Mouse (Mus musculus): ENCODE measurements around the gene Enthd1. TPM values are rescaled to one million over a fixed set of nuclear protein-coding genes. Genes with fewer than 3 reads are reported as not detected.

The Enthd1 gene
- polyA plus RNA-seq, 1 experiment from 2014 or later: not detected

GRCm38 (mm10) chr15:80577166-80577960, 12.4 kb upstream of the Enthd1 start:
- no peaks in the 10 kb centered on the region for H3K36me3 ChIP-seq (ENCODE audit: control insufficient read depth, insufficient read depth, low read length)
- 0 out of 2 replicates have a peak, but pooled peaks cover 3% of the 10 kb centered on the region for H3K27me3 ChIP-seq (replicated peaks; ENCODE audit: control insufficient read depth, insufficient read depth, low read length)
- no peak overlapping the region for H3K9ac ChIP-seq (ENCODE audit: low read depth, low read length)
- WGBS: 9% methylated on average over 22 of the region's 22 CpGs
- H3K4me3 ChIP-seq (ENCODE audit: low read length): no peak overlapping the region
- H3K4me1 ChIP-seq (ENCODE audit: control insufficient read depth, insufficient read depth, low read depth, low read length): peaks cover 5% of the 10 kb centered on the region; the same call in 1 of the 2 replicates
- H3K9me3 ChIP-seq (ENCODE audit: control insufficient read depth, low read length): no peaks in the 10 kb centered on the region
- no peak overlapping the region for H3K27ac ChIP-seq (ENCODE audit: low read depth, low read length)
- no peak for ATAC-seq
- H3K4me2 ChIP-seq (ENCODE audit: low read length): peak overlapping the region; percentile 36; the same call in 1 of the 2 replicates

GRCm38 (mm10) chr15:80576415-80576994, 11.5 kb upstream of the Enthd1 start:
- Histone ChIP-seq H3K4me1 (ENCODE audit: control insufficient read depth, insufficient read depth, low read depth, low read length) (peaks cover 5% of the 10 kb centered on the region; the same call in 1 of the 2 replicates), H3K36me3 (ENCODE audit: control insufficient read depth, insufficient read depth, low read length) (no peaks in the 10 kb centered on the region), H3K9me3 (ENCODE audit: control insufficient read depth, low read length) (no peaks in the 10 kb centered on the region), H3K27me3 (replicated peaks; ENCODE audit: control insufficient read depth, insufficient read depth, low read length) (0 out of 2 replicates have a peak, but pooled peaks cover 3% of the 10 kb centered on the region), H3K4me2 (ENCODE audit: low read length) (no peak overlapping the region), H3K4me3 (ENCODE audit: low read length) (no peak overlapping the region), H3K27ac (ENCODE audit: low read depth, low read length) (no peak overlapping the region), H3K9ac (ENCODE audit: low read depth, low read length) (no peak overlapping the region)
- WGBS: 72% methylated on average over 11 of the region's 11 CpGs
- no peak for ATAC-seq

- Histone ChIP-seq H3K27ac (ENCODE audit: low read depth, low read length) (no peak overlapping the region), H3K36me3 (ENCODE audit: control insufficient read depth, insufficient read depth, low read length) (no peaks in the 10 kb centered on the region), H3K4me1 (ENCODE audit: control insufficient read depth, insufficient read depth, low read depth, low read length) (peaks cover 5% of the 10 kb centered on the region; the same call in 1 of the 2 replicates), H3K4me2 (ENCODE audit: low read length) (no peak overlapping the region), H3K4me3 (ENCODE audit: low read length) (no peak overlapping the region), H3K27me3 (replicated peaks; ENCODE audit: control insufficient read depth, insufficient read depth, low read length) (0 out of 2 replicates have a peak, but pooled peaks cover 3% of the 10 kb centered on the region), H3K9ac (ENCODE audit: low read depth, low read length) (no peak overlapping the region), H3K9me3 (ENCODE audit: control insufficient read depth, low read length) (no peaks in the 10 kb centered on the region)
- WGBS: 63% methylated on average over 13 of the region's 13 CpGs
- ATAC-seq: no peak
Observed at GRCm38 (mm10) chr15:80575817-80576370, 10.9 kb upstream of the Enthd1 start.

GRCm38 (mm10) chr15:80574211-80575040, 9.5 kb upstream of the Enthd1 start:
- Histone ChIP-seq H3K36me3 (ENCODE audit: control insufficient read depth, insufficient read depth, low read length) (no peaks in the 10 kb centered on the region), H3K4me2 (ENCODE audit: low read length) (no peak overlapping the region), H3K27ac (ENCODE audit: low read depth, low read length) (no peak overlapping the region), H3K4me3 (ENCODE audit: low read length) (no peak overlapping the region), H3K9ac (ENCODE audit: low read depth, low read length) (no peak overlapping the region), H3K4me1 (ENCODE audit: control insufficient read depth, insufficient read depth, low read depth, low read length) (peaks cover 5% of the 10 kb centered on the region; the same call in 1 of the 2 replicates), H3K9me3 (ENCODE audit: control insufficient read depth, low read length) (no peaks in the 10 kb centered on the region), H3K27me3 (replicated peaks; ENCODE audit: control insufficient read depth, insufficient read depth, low read length) (0 out of 2 replicates have a peak, but pooled peaks cover 3% of the 10 kb centered on the region)
- WGBS: 85% methylated on average over 17 of the region's 17 CpGs
- no peak for ATAC-seq

- no peak overlapping the region for H3K4me3 ChIP-seq (ENCODE audit: low read length)
- H3K36me3 ChIP-seq (ENCODE audit: control insufficient read depth, insufficient read depth, low read length): no peaks in the 10 kb centered on the region
- no peak overlapping the region for H3K9ac ChIP-seq (ENCODE audit: low read depth, low read length)
- 80% methylated on average over 9 of the region's 9 CpGs for WGBS
- no peaks in the 10 kb centered on the region for H3K9me3 ChIP-seq (ENCODE audit: control insufficient read depth, low read length)
- no peak overlapping the region for H3K27ac ChIP-seq (ENCODE audit: low read depth, low read length)
- H3K4me1 ChIP-seq (ENCODE audit: control insufficient read depth, insufficient read depth, low read depth, low read length): peaks cover 5% of the 10 kb centered on the region; the same call in 1 of the 2 replicates
- H3K4me2 ChIP-seq (ENCODE audit: low read length): no peak overlapping the region
- H3K27me3 ChIP-seq (replicated peaks; ENCODE audit: control insufficient read depth, insufficient read depth, low read length): 0 out of 2 replicates have a peak, but pooled peaks cover 3% of the 10 kb centered on the region
- no peak for ATAC-seq
Observed at GRCm38 (mm10) chr15:80572811-80573520, 8.0 kb upstream of the Enthd1 start.

GRCm38 (mm10) chr15:80572291-80572690, 7.3 kb upstream of the Enthd1 start, which contains the start of gene Grap2:
Gene Grap2, plus strand, starts transcription at chr15:80572594.
- peaks cover 3% of the 10 kb centered on the region; the same call in 1 of the 2 replicates for H3K4me1 ChIP-seq (ENCODE audit: control insufficient read depth, insufficient read depth, low read depth, low read length)

GRCm38 (mm10) chr15:80571611-80572010, 6.7 kb upstream of the Enthd1 start:
- ATAC-seq: no peak
- Histone ChIP-seq H3K27me3 (replicated peaks; ENCODE audit: control insufficient read depth, insufficient read depth, low read length) (no peaks in the 10 kb centered on the region), H3K9ac (ENCODE audit: low read depth, low read length) (no peak overlapping the region), H3K4me2 (ENCODE audit: low read length) (no peak overlapping the region), H3K36me3 (ENCODE audit: control insufficient read depth, insufficient read depth, low read length) (no peaks in the 10 kb centered on the region), H3K4me1 (ENCODE audit: control insufficient read depth, insufficient read depth, low read depth, low read length) (no peaks in the 10 kb centered on the region), H3K4me3 (ENCODE audit: low read length) (no peak overlapping the region), H3K27ac (ENCODE audit: low read depth, low read length) (no peak overlapping the region), H3K9me3 (ENCODE audit: control insufficient read depth, low read length) (no peaks in the 10 kb centered on the region)
- 71% methylated on average over 7 of the region's 7 CpGs for WGBS

More at GRCm38 (mm10) chr15:80572291-80572690, 7.3 kb upstream of the Enthd1 start, which contains the start of gene Grap2:
- 67% methylated on average over 12 of the region's 12 CpGs for WGBS
- H3K27me3 ChIP-seq (replicated peaks; ENCODE audit: control insufficient read depth, insufficient read depth, low read length): 0 out of 2 replicates have a peak, but pooled peaks cover 3% of the 10 kb centered on the region
- ATAC-seq: no peak
- no peak within 1 kb of the TSS for H3K4me2 ChIP-seq (ENCODE audit: low read length)
- no peaks in the 10 kb centered on the region for H3K9me3 ChIP-seq (ENCODE audit: control insufficient read depth, low read length)
- H3K27ac ChIP-seq (ENCODE audit: low read depth, low read length): no peak within 1 kb of the TSS
- no peak within 1 kb of the TSS for H3K4me3 ChIP-seq (ENCODE audit: low read length)
- H3K36me3 ChIP-seq (ENCODE audit: control insufficient read depth, insufficient read depth, low read length): no peaks in the 10 kb centered on the region
- H3K9ac ChIP-seq (ENCODE audit: low read depth, low read length): no peak within 1 kb of the TSS

GRCm38 (mm10) chr15:80570226-80570625, 5.3 kb upstream of the Enthd1 start:
- Histone ChIP-seq H3K9ac (ENCODE audit: low read depth, low read length) (no peak overlapping the region), H3K27ac (ENCODE audit: low read depth, low read length) (no peak overlapping the region), H3K4me1 (ENCODE audit: control insufficient read depth, insufficient read depth, low read depth, low read length) (no peaks in the 10 kb centered on the region), H3K4me3 (ENCODE audit: low read length) (no peak overlapping the region), H3K4me2 (ENCODE audit: low read length) (no peak overlapping the region), H3K36me3 (ENCODE audit: control insufficient read depth, insufficient read depth, low read length) (no peaks in the 10 kb centered on the region), H3K9me3 (ENCODE audit: control insufficient read depth, low read length) (no peaks in the 10 kb centered on the region), H3K27me3 (replicated peaks; ENCODE audit: control insufficient read depth, insufficient read depth, low read length) (no peaks in the 10 kb centered on the region)
- 94% methylated on average over 1 of the region's 1 CpGs for WGBS
- no peak for ATAC-seq

Measured in hindbrain, embryonic 16.5 days (tissue).